Mouse (Mus musculus) C2C12 (cell line): ENCODE measurements at regions not wholly inside any gene's neighbourhood (a gene's known extent, or its start where the extent isn't known, plus 50 kb on each side); places are given as distances from the start of the nearest gene placed in this dataset.

Experiments used
- CTCF ChIP-seq: IDR thresholded peaks from one replicate; pipeline ENCODE4 v1.5.1; 2011; ENCODE audit not compliant: control insufficient read depth, insufficient read depth, insufficient read length
- MAX ChIP-seq: IDR thresholded peaks from one replicate; pipeline ENCODE4 v1.6.1; 2011; ENCODE audit warnings: mild to moderate bottlenecking, control low read depth
- MYOG ChIP-seq: IDR thresholded peaks from one replicate; pipeline ENCODE4 v1.6.1; 2011; ENCODE audit not compliant: control insufficient read depth, insufficient read length; ENCODE audit errors: extremely low read depth
- USF1 ChIP-seq: IDR thresholded peaks from one replicate; pipeline ENCODE4 v1.6.1; 2011; ENCODE audit warnings: low read depth, mild to moderate bottlenecking, control low read depth, moderate library complexity

DNA sequence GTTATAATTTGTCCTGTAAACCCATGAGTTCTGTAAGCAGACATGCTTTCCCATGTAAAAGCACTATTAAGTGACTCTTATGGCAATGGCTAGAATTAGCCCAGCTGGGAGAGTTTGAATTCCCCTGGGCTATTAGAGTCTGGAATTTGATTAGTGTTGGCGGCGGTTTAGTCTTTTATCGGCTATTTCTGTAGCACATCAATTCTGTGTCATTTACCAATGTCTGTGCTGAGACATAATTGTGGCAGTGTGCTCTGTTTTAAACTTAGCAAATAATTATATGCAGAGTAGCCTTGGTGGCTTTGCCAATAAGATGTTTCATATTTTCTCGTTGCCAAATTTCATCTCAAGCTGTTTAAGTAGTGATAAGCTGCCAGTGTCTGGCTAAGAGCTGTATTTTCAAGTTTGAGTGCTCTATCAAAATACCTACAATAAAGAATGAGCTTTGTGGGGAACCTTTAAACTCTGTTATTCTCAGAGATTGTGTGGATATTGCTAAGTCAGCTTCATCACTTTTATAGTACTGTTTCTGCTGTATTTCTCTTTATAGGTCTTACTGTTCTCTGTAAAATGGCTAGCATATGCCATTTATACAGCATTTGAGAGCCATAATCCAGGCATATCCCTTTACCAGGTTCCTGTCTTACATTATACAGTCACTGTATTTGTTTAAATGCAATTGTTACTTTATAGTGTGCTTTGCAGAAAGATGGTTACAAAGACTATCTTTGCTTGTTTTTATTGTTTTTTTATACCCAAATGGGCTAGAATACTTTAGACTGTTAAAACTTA is 466.7 kb downstream of the Plod2 start:
- TF ChIP-seq CTCF, result no peak
- no peak for TF ChIP-seq MYOG
- TF ChIP-seq MAX, result no peak
- no peak for TF ChIP-seq USF1
